Mouse (Mus musculus): ENCODE measurements around the gene Wnk2. TPM values are rescaled to one million over a fixed set of nuclear protein-coding genes. Genes with fewer than 3 reads are reported as not detected.

Wnk2 gene
- polyA plus RNA-seq, 1 experiment = not detected

DNA sequence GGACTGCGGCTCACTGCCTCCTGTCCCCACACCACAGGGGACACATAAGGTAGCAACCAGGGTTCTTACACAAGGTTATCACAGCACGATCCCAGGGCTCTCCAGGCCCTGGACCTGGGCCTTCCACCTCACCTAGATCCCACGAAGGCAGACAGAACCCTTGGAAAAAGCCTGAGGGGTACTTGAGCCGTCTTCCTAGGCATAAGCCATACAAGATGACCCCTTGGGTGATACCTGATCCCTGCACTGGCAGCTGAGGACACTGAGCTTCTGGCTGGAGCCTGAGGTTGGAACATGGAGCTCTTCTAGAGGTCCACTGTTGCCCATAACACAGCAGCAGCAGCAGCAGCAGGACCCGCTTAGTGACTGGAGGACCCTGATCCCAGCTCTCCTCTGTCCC lies 5.4 kb downstream of the Wnk2 start:
- Histone ChIP-seq H3K36me3 (ENCODE audit: control insufficient read depth, insufficient read depth) (no peaks in the 10 kb centered on the region), H3K27me3 (ENCODE audit: control insufficient read depth, insufficient read depth, insufficient read length) (peaks cover 74% of the 10 kb centered on the region), H3K4me2 (ENCODE audit: low read depth) (no peak overlapping the region)

DNA sequence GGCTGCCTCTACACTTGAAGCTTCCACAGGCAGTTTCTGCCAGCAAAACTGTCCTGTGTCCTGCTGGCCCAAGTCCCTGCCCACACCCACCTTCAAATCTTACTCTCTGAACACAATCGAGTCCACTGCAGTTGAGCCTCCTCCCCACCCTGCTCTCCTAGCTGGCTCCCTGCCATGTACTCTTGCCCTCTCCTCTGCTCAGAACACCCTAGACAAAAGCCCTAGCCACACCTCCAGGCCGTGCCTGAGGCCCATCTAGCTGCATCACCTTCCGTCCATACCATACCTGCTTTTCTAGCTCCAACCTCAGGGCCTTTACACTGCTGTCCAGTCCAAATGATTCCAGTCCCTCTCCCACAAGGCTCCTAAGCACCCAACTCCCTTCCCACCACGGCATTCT lies 7.2 kb downstream of the Wnk2 start:
- H3K4me3 ChIP-seq = no peak overlapping the region
- no peak overlapping the region for H3ac ChIP-seq (ENCODE audit: control insufficient read depth, insufficient read length)
- H3K27me3 ChIP-seq (ENCODE audit: control insufficient read depth, insufficient read depth, insufficient read length) = peaks cover 72% of the 10 kb centered on the region
- TF ChIP-seq REST (IDR thresholded peaks at IDR 0.05; ENCODE audit: insufficient read depth, insufficient read length) (no peak), MYOG (IDR thresholded peaks at IDR 0.05; ENCODE audit: control insufficient read depth in 1 of 3, insufficient read depth in 1 of 3, insufficient read length in 2 of 3, low read depth in 2 of 3) (no peak), TCF3 (IDR thresholded peaks at IDR 0.05; ENCODE audit: insufficient read length, low read depth) (no peak), E2F4 (IDR thresholded peaks at IDR 0.05; ENCODE audit: insufficient read depth) (no peak), CEBPB (IDR thresholded peaks at IDR 0.05; ENCODE audit: insufficient read depth, poor library complexity, severe bottlenecking) (no peak), MAX (IDR thresholded peaks at IDR 0.05; ENCODE audit: low read depth) (no peak), POLR2A (IDR thresholded peaks at IDR 0.05; ENCODE audit: insufficient read length, low read depth) (no peak), TCF12 (IDR thresholded peaks at IDR 0.05; ENCODE audit: insufficient read depth, poor library complexity, severe bottlenecking) (no peak)
- no peaks in the 10 kb centered on the region for H3K79me2 ChIP-seq (ENCODE audit: control insufficient read depth, insufficient read depth)
- H3K36me3 ChIP-seq (ENCODE audit: control insufficient read depth, insufficient read depth) = no peaks in the 10 kb centered on the region
- no peak overlapping the region for H3K4me2 ChIP-seq (ENCODE audit: low read depth)

More for the DNA sequence above, 5.4 kb downstream of the Wnk2 start:
- Histone ChIP-seq H3K4me3 (no peak overlapping the region), H3ac (ENCODE audit: control insufficient read depth, insufficient read length) (no peak overlapping the region), H3K79me2 (ENCODE audit: control insufficient read depth, insufficient read depth) (no peaks in the 10 kb centered on the region)
- TF ChIP-seq TCF3 (IDR thresholded peaks at IDR 0.05; ENCODE audit: insufficient read length, low read depth) = no peak
- TF ChIP-seq CEBPB (IDR thresholded peaks at IDR 0.05; ENCODE audit: insufficient read depth, poor library complexity, severe bottlenecking) = no peak

DNA sequence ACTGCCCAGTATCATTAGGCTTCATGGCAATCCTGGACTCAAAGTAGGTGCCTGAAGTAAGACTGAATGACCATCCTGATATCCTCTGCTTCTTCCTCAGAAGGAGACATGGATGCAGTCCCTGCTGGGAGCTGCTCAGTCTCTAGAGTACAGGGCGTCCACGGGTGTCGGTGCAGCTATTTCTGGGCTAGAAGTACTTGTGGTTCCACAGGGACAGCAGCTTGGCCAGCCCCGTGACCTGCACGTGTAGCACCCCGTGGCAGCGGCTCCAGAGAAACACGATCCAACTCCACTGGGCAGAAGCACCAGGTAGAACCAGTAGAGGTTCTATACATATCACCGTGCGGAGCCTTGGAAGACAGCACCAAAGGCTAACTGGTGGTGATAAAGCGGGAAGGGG lies 13.3 kb downstream of the Wnk2 start:
- TF ChIP-seq MYOG (IDR thresholded peaks at IDR 0.05; ENCODE audit: control insufficient read depth in 1 of 3, insufficient read depth in 1 of 3, insufficient read length in 2 of 3, low read depth in 2 of 3) = no peak
- no peak for TF ChIP-seq POLR2AphosphoS2 (IDR thresholded peaks at IDR 0.05; ENCODE audit: insufficient read length, low read depth)
- TF ChIP-seq USF1 (IDR thresholded peaks at IDR 0.05; ENCODE audit: low read depth) = no peak
- no peak for TF ChIP-seq REST (IDR thresholded peaks at IDR 0.05; ENCODE audit: insufficient read depth, insufficient read length)
- peaks cover 71% of the 10 kb centered on the region for H3K27me3 ChIP-seq (ENCODE audit: control insufficient read depth, insufficient read depth, insufficient read length)

DNA sequence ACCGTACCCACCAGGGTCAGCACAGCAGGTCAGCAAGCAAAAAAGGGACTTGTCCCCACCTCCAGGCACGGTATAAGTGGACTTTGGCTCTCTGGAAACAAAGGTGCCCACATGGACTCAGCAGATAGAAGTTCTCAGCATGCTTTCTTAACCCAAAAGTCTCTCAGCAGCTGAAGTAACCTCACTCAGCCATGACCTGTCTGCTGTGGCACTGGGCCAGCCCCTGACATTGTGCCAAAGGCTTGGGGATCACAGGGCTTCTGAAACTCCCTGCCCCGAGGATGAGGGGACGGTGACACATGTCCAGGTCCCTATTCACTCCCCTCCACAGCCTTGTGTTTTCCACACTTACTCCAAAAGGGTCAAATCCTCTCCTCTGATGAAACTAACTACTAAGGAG lies 14.7 kb downstream of the Wnk2 start:
- no peak overlapping the region for H3ac ChIP-seq (ENCODE audit: control insufficient read depth, insufficient read length)
- peaks cover 67% of the 10 kb centered on the region for H3K27me3 ChIP-seq (ENCODE audit: control insufficient read depth, insufficient read depth, insufficient read length)
- H3K36me3 ChIP-seq (ENCODE audit: control insufficient read depth, insufficient read depth) = no peaks in the 10 kb centered on the region
- no peak overlapping the region for H3K4me3 ChIP-seq
- H3K79me2 ChIP-seq (ENCODE audit: control insufficient read depth, insufficient read depth) = no peaks in the 10 kb centered on the region
- H3K4me2 ChIP-seq (ENCODE audit: low read depth) = no peak overlapping the region
- TF ChIP-seq SRF (IDR thresholded peaks at IDR 0.05; ENCODE audit: control insufficient read depth, insufficient read length, low read depth) (no peak), USF1 (IDR thresholded peaks at IDR 0.05; ENCODE audit: low read depth) (no peak), POLR2AphosphoS2 (IDR thresholded peaks at IDR 0.05; ENCODE audit: insufficient read length, low read depth) (no peak), MAX (IDR thresholded peaks at IDR 0.05; ENCODE audit: low read depth) (no peak), MYOG (IDR thresholded peaks at IDR 0.05; ENCODE audit: control insufficient read depth in 1 of 3, insufficient read depth in 1 of 3, insufficient read length in 2 of 3, low read depth in 2 of 3) (no peak), MYOD1 (IDR thresholded peaks at IDR 0.05; ENCODE audit: control insufficient read depth in 1 of 3, insufficient read length in 2 of 3, low read depth in 2 of 3) (no peak), CEBPB (IDR thresholded peaks at IDR 0.05; ENCODE audit: insufficient read depth, poor library complexity, severe bottlenecking) (no peak), REST (IDR thresholded peaks at IDR 0.05; ENCODE audit: insufficient read depth, insufficient read length) (no peak), TCF12 (IDR thresholded peaks at IDR 0.05; ENCODE audit: insufficient read depth, poor library complexity, severe bottlenecking) (no peak), POLR2A (IDR thresholded peaks at IDR 0.05; ENCODE audit: insufficient read length, low read depth) (no peak), E2F4 (IDR thresholded peaks at IDR 0.05; ENCODE audit: insufficient read depth) (no peak), TCF3 (IDR thresholded peaks at IDR 0.05; ENCODE audit: insufficient read length, low read depth) (no peak)

More for the DNA sequence above, 13.3 kb downstream of the Wnk2 start:
- no peak overlapping the region for H3K4me2 ChIP-seq (ENCODE audit: low read depth)
- H3K4me3 ChIP-seq = no peak overlapping the region
- no peaks in the 10 kb centered on the region for H3K36me3 ChIP-seq (ENCODE audit: control insufficient read depth, insufficient read depth)
- no peak overlapping the region for H3ac ChIP-seq (ENCODE audit: control insufficient read depth, insufficient read length)
- H3K79me2 ChIP-seq (ENCODE audit: control insufficient read depth, insufficient read depth) = no peaks in the 10 kb centered on the region

DNA sequence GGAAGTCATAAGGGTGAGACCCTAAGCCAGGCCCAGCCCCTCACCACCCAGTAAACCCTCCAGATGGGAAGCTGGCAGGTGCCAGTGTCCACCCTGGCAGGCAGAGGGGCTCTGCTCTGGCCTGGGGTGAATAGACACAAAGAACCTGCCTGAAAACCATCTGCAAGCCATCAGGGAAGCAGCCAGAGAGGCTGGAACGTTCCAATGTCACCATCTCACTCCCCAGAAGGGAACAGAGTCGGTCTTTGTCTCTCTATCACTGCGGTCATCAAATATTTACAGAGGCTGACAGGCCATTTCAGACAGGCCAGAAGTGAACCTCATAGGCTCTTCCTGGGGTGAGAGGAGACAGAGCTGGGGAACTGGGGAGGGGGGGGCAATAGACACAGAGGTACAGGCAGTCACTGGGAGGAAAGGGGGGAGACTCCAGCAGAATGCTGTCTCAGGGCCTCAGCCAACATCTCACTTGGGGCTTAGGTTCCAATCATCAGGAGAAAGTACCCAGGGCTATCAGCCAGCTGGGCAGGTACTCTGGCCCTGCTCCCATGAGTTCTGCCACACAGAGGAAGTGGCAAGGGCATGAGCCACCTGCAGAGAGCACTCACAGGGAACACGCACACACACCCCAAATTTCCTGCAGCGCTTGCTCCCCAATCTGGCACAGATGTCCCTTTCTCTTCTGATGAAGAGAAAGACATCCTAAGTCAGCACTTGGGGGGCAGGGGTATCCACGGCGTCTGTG lies 15.7 kb downstream of the Wnk2 start:
- Histone ChIP-seq H3K79me2 (ENCODE audit: control insufficient read depth, insufficient read depth) (no peaks in the 10 kb centered on the region), H3ac (ENCODE audit: control insufficient read depth, insufficient read length) (no peak overlapping the region), H3K36me3 (ENCODE audit: control insufficient read depth, insufficient read depth) (no peaks in the 10 kb centered on the region), H3K27me3 (ENCODE audit: control insufficient read depth, insufficient read depth, insufficient read length) (peaks cover 71% of the 10 kb centered on the region), H3K4me3 (no peak overlapping the region), H3K4me2 (ENCODE audit: low read depth) (no peak overlapping the region)
- no peak for TF ChIP-seq POLR2A (IDR thresholded peaks at IDR 0.05; ENCODE audit: insufficient read length, low read depth)
- TF ChIP-seq SRF (IDR thresholded peaks at IDR 0.05; ENCODE audit: control insufficient read depth, insufficient read length, low read depth) = no peak
- TF ChIP-seq TCF12 (IDR thresholded peaks at IDR 0.05; ENCODE audit: insufficient read depth, poor library complexity, severe bottlenecking) = no peak
- TF ChIP-seq USF1 (IDR thresholded peaks at IDR 0.05; ENCODE audit: low read depth) = no peak
- no peak for TF ChIP-seq MAX (IDR thresholded peaks at IDR 0.05; ENCODE audit: low read depth)
